Mouse (Mus musculus) spleen, adult 2 months (tissue): ENCODE results near the gene Mpv17l.

Source experiments
- CTCF ChIP-seq: fragments of 200-500 bp; IDR thresholded peaks from 2 replicates; pipeline ENCODE4 v1.5.1; 2011; ENCODE audit warnings: mild to moderate bottlenecking, inconsistent platforms; ENCODE audit not compliant: insufficient read depth, insufficient read length, insufficient replicate concordance; ENCODE audit errors: extremely low read depth
- POLR2A ChIP-seq: fragments of 200-500 bp; IDR thresholded peaks from 2 replicates; pipeline ENCODE4 v1.6.1; 2011; ENCODE audit warnings: low read depth, low read length, inconsistent platforms

- no peak for TF ChIP-seq CTCF
- no peak for TF ChIP-seq POLR2A
These were observed 36.3 kb upstream of the Mpv17l start for GRCm38 (mm10) chr16:13866616-13867015.
